Mouse (Mus musculus) stomach, embryonic 15.5 days (tissue): ENCODE results near the gene Fzd9. TPM values are rescaled to one million over a fixed set of nuclear protein-coding genes. Genes with fewer than 3 reads are reported as not detected.

ENCODE experiments used
- ATAC-seq: fragments of 200-750 bp; cut with Nextera tagmentation; 2 replicates; pipeline ENCODE4 v1.8.0; 2017; ENCODE audit warnings: low read depth, moderate number of reproducible peaks, moderate TSS enrichment; ENCODE audit not compliant: insufficient read depth, low FRiP score
- H3K27ac ChIP-seq: fragments of 300-500 bp; sonication (generic); 2 replicates; pipeline ENCODE4 v1.5.1; 2015; ENCODE audit warnings: mild to moderate bottlenecking, inconsistent platforms
- H3K27me3 ChIP-seq: fragments of 300-500 bp; sonication (generic); replicated peaks from 2 replicates; pipeline ENCODE4 v1.6.1; 2015; ENCODE audit warnings: inconsistent platforms
- H3K36me3 ChIP-seq: fragments of 300-500 bp; sonication (generic); 2 replicates; pipeline ENCODE4 v1.6.1; 2015; ENCODE audit warnings: inconsistent platforms
- H3K4me1 ChIP-seq: fragments of 300-500 bp; sonication (generic); 2 replicates; pipeline ENCODE4 v1.6.1; 2015; ENCODE audit warnings: inconsistent platforms
- H3K4me2 ChIP-seq: fragments of 300-500 bp; sonication (generic); 2 replicates; pipeline ENCODE4 v1.6.1; 2015; ENCODE audit warnings: mild to moderate bottlenecking, inconsistent platforms
- H3K4me3 ChIP-seq: fragments of 300-500 bp; sonication (generic); replicated peaks from 2 replicates; pipeline ENCODE4 v1.5.1; 2015; ENCODE audit warnings: inconsistent platforms
- H3K9ac ChIP-seq: fragments of 300-500 bp; sonication (generic); 2 replicates; pipeline ENCODE4 v1.6.1; 2015; ENCODE audit warnings: inconsistent platforms
- H3K9me3 ChIP-seq: fragments of 300-500 bp; sonication (generic); 2 replicates; pipeline ENCODE4 v1.6.1; 2016; ENCODE audit warnings: inconsistent platforms
- WGBS: fragments of 180-500 bp; shearing (Covaris S2); methylation state at CpG from one replicate; pipeline ENCODE4 v1.1.7; 2015; 5-methylcytosine and 5-hydroxymethylcytosine counted together
- polyA plus RNA-seq: library from polyadenylated mRNA; unstranded; fragments of >200 nt; fragmentation: Nextera tagmentation; extraction: Ambion mirVana; gene quantifications from 2 replicates; pipeline ENCODE4 v1.2.1, GENCODE M21; 2015

The Fzd9 gene
- polyA plus RNA-seq, 1 experiment from 2014 or later: 0.90 TPM

GRCm38 (mm10) chr5:135269451-135269850 lies 18.4 kb upstream of the Fzd9 start:
- WGBS: 71% methylated on average over 8 of the region's 8 CpGs
- ATAC-seq: no peak

GRCm38 (mm10) chr5:135264548-135264947 lies 13.5 kb upstream of the Fzd9 start:
- Histone ChIP-seq H3K9ac (no peak overlapping the region), H3K4me3 (no peak overlapping the region; the same call in 1 of the 2 replicates), H3K4me1 (peaks cover 11% of the 10 kb centered on the region), H3K27ac (peak overlapping the region; percentile 16; the same call in 1 of the 2 replicates), H3K9me3 (no peaks in the 10 kb centered on the region), H3K36me3 (no peaks in the 10 kb centered on the region), H3K4me2 (peak overlapping the region; percentile 49), H3K27me3 (no peaks in the 10 kb centered on the region)
- WGBS: 40% methylated on average over 9 of the region's 9 CpGs
- ATAC-seq: no peak

More at GRCm38 (mm10) chr5:135269451-135269850, 18.4 kb upstream of the Fzd9 start:
- Histone ChIP-seq H3K27ac (no peak overlapping the region), H3K36me3 (no peaks in the 10 kb centered on the region), H3K27me3 (no peaks in the 10 kb centered on the region), H3K4me2 (no peak overlapping the region), H3K9ac (no peak overlapping the region), H3K9me3 (no peaks in the 10 kb centered on the region), H3K4me1 (peaks cover 5% of the 10 kb centered on the region; the same call in 1 of the 2 replicates), H3K4me3 (no peak overlapping the region)

GRCm38 (mm10) chr5:135263866-135264503 lies 13.0 kb upstream of the Fzd9 start:
- Histone ChIP-seq H3K27ac (peak overlapping the region; percentile 16; the same call in 1 of the 2 replicates), H3K4me1 (peaks cover 11% of the 10 kb centered on the region), H3K36me3 (no peaks in the 10 kb centered on the region), H3K9ac (no peak overlapping the region), H3K4me2 (peak overlapping the region; percentile 49), H3K27me3 (no peaks in the 10 kb centered on the region), H3K9me3 (no peaks in the 10 kb centered on the region), H3K4me3 (peak overlapping the region; percentile 11)
- ATAC-seq: peak; percentile 77
- 12% methylated on average over 17 of the region's 17 CpGs for WGBS

GRCm38 (mm10) chr5:135258280-135259150 lies 7.5 kb upstream of the Fzd9 start:
- Histone ChIP-seq H3K4me2 (peak overlapping the region; percentile 62), H3K27ac (peak overlapping the region; percentile 53; the same call in 1 of the 2 replicates), H3K36me3 (no peaks in the 10 kb centered on the region), H3K4me1 (0 out of 2 replicates have a peak, but pooled peaks cover 8% of the 10 kb centered on the region), H3K9ac (0 out of 2 replicates have a peak overlapping the region, but pooled peaks have one; percentile 26), H3K4me3 (peak overlapping the region; percentile 33), H3K9me3 (no peaks in the 10 kb centered on the region), H3K27me3 (no peaks in the 10 kb centered on the region)
- ATAC-seq: no peak
- 21% methylated on average over 30 of the region's 30 CpGs for WGBS

GRCm38 (mm10) chr5:135257559-135257958 lies 6.5 kb upstream of the Fzd9 start:
- no peak overlapping the region for H3K27ac ChIP-seq
- no peak overlapping the region for H3K4me3 ChIP-seq
- H3K9me3 ChIP-seq: no peaks in the 10 kb centered on the region
- ATAC-seq: no peak
- no peak overlapping the region for H3K4me2 ChIP-seq
- H3K4me1 ChIP-seq: 0 out of 2 replicates have a peak, but pooled peaks cover 7% of the 10 kb centered on the region
- WGBS: 81% methylated on average over 12 of the region's 12 CpGs
- H3K27me3 ChIP-seq: no peaks in the 10 kb centered on the region
- no peak overlapping the region for H3K9ac ChIP-seq
- H3K36me3 ChIP-seq: no peaks in the 10 kb centered on the region

GRCm38 (mm10) chr5:135256166-135256565 lies 5.1 kb upstream of the Fzd9 start:
- Histone ChIP-seq H3K4me2 (no peak overlapping the region), H3K4me1 (0 out of 2 replicates have a peak, but pooled peaks cover 7% of the 10 kb centered on the region), H3K9ac (no peak overlapping the region), H3K27ac (no peak overlapping the region), H3K36me3 (no peaks in the 10 kb centered on the region), H3K9me3 (no peaks in the 10 kb centered on the region), H3K27me3 (no peaks in the 10 kb centered on the region), H3K4me3 (no peak overlapping the region)
- no peak for ATAC-seq
- 78% methylated on average over 3 of the region's 3 CpGs for WGBS

- Histone ChIP-seq H3K4me2 (no peak overlapping the region), H3K36me3 (no peaks in the 10 kb centered on the region), H3K27me3 (peaks cover 22% of the 10 kb centered on the region), H3K9ac (no peak overlapping the region), H3K9me3 (no peaks in the 10 kb centered on the region), H3K27ac (no peak overlapping the region), H3K4me3 (no peak overlapping the region), H3K4me1 (peaks cover 19% of the 10 kb centered on the region)
- 17% methylated on average over 12 of the region's 12 CpGs for WGBS
- no peak for ATAC-seq
These were observed 2.8 kb upstream of the Fzd9 start for GRCm38 (mm10) chr5:135253741-135254401.

- peak; percentile 52; the same call in 1 of the 2 replicates for ATAC-seq
- WGBS: 3% methylated on average over 92 of the region's 92 CpGs
These were observed 598 bp downstream of the Fzd9 start for GRCm38 (mm10) chr5:135250186-135251078.

GRCm38 (mm10) chr5:135248956-135249676 lies 1.9 kb downstream of the Fzd9 start:
- Histone ChIP-seq H3K9ac (no peak overlapping the region), H3K27me3 (peaks cover 25% of the 10 kb centered on the region), H3K9me3 (no peaks in the 10 kb centered on the region), H3K4me2 (no peak overlapping the region), H3K27ac (no peak overlapping the region), H3K4me3 (no peak overlapping the region), H3K36me3 (peaks cover 24% of the 10 kb centered on the region), H3K4me1 (peaks cover 12% of the 10 kb centered on the region)
- no peak for ATAC-seq
- 85% methylated on average over 16 of the region's 16 CpGs for WGBS

More at GRCm38 (mm10) chr5:135250186-135251078, 598 bp downstream of the Fzd9 start:
- peak overlapping the region; percentile 20; the same call in 1 of the 2 replicates for H3K9ac ChIP-seq
- peaks cover 25% of the 10 kb centered on the region for H3K27me3 ChIP-seq
- peaks cover 11% of the 10 kb centered on the region; the same call in 1 of the 2 replicates for H3K36me3 ChIP-seq
- H3K4me3 ChIP-seq: peak overlapping the region; percentile 57
- H3K9me3 ChIP-seq: no peaks in the 10 kb centered on the region
- H3K4me2 ChIP-seq: peak overlapping the region; percentile 100
- H3K27ac ChIP-seq: no peak overlapping the region
- H3K4me1 ChIP-seq: peaks cover 12% of the 10 kb centered on the region

- H3K36me3 ChIP-seq: peaks cover 38% of the 10 kb centered on the region
- 66% methylated on average over 9 of the region's 9 CpGs for WGBS
These were observed 3.7 kb downstream of the Fzd9 start for GRCm38 (mm10) chr5:135247337-135247736.

More at GRCm38 (mm10) chr5:135247337-135247736, 3.7 kb downstream of the Fzd9 start:
- Histone ChIP-seq H3K27ac (no peak overlapping the region), H3K9me3 (no peaks in the 10 kb centered on the region), H3K4me2 (no peak overlapping the region), H3K4me3 (no peak overlapping the region), H3K9ac (no peak overlapping the region), H3K27me3 (peaks cover 25% of the 10 kb centered on the region), H3K4me1 (peaks cover 12% of the 10 kb centered on the region)
- ATAC-seq: no peak
